Mouse (Mus musculus) heart, adult 2 months (tissue): ENCODE data around the gene Nr3c2. TPM values are rescaled to one million over a fixed set of nuclear protein-coding genes. Genes with fewer than 3 reads are reported as not detected.

Experiments
- DNase-seq, 2 experiments: peaks; one replicate each; pipeline ENCODE4 v3.0.0; 2021
- H3K27ac ChIP-seq: fragments of 200-600 bp; 2 replicates; pipeline ENCODE4 v1.8.1; 2022
- H3K27me3 ChIP-seq: fragments of 200-500 bp; 2 replicates; pipeline ENCODE4 v1.6.1; 2012; ENCODE audit warnings: mild to moderate bottlenecking, low read length, inconsistent platforms, mixed read lengths; ENCODE audit not compliant: control insufficient read depth, insufficient read depth
- H3K36me3 ChIP-seq: fragments of 200-500 bp; 2 replicates; pipeline ENCODE4 v1.6.1; 2012; ENCODE audit warnings: low read length, inconsistent platforms; ENCODE audit not compliant: control insufficient read depth, insufficient read depth
- H3K4me1 ChIP-seq: fragments of 200-500 bp; 2 replicates; pipeline ENCODE4 v1.6.1; 2011; ENCODE audit warnings: low read length; ENCODE audit not compliant: control insufficient read depth, insufficient read depth
- H3K4me3 ChIP-seq: fragments of 200-600 bp; 2 replicates; pipeline ENCODE4 v1.8.1; 2022
- H3K79me2 ChIP-seq: fragments of 200-500 bp; replicated peaks from 2 replicates; pipeline ENCODE4 v1.6.1; 2012; ENCODE audit warnings: mild to moderate bottlenecking, inconsistent platforms, low read length, moderate library complexity, mixed read lengths; ENCODE audit not compliant: control insufficient read depth, insufficient read depth
- H3K9ac ChIP-seq: fragments of 200-500 bp; 2 replicates; pipeline ENCODE4 v1.6.1; 2012; ENCODE audit warnings: low read depth, mild to moderate bottlenecking, control low read depth, inconsistent platforms, low read length, mixed read lengths
- CTCF ChIP-seq: fragments of 200-600 bp; IDR thresholded peaks from 2 replicates; pipeline ENCODE4 v1.8.1; 2022; ENCODE audit warnings: antibody characterized with exemption, mild to moderate bottlenecking, moderate library complexity
- EP300 ChIP-seq: fragments of 200-500 bp; IDR thresholded peaks from 2 replicates; pipeline ENCODE4 v1.6.1; 2011; ENCODE audit warnings: low read depth, low read length, control low read depth; ENCODE audit not compliant: insufficient read depth
- POLR2A ChIP-seq: fragments of 200-500 bp; IDR thresholded peaks from 2 replicates; pipeline ENCODE4 v1.6.1; 2011; ENCODE audit warnings: mild to moderate bottlenecking, low read depth, low read length, control low read depth; ENCODE audit not compliant: insufficient read depth
- WGBS: fragments of 180-500 bp; shearing (Covaris S2); methylation state at CpG from one replicate; pipeline ENCODE4 v1.1.7; 2018; 5-methylcytosine and 5-hydroxymethylcytosine counted together
- intact Hi-C: fragments of 180-260 bp; cut with DNase I; formaldehyde crosslinking; loops from one replicate; pipeline ENCODE4 v1.15.1; 2025
- polyA plus RNA-seq: library from polyadenylated mRNA; depleted of rRNA; stranded (reverse); fragments of >200 nt; gene quantifications from 2 replicates; pipeline ENCODE4 v1.2.3, GENCODE M21; 2012
- total RNA-seq, 2 experiments: library from RNA; stranded (reverse); gene quantifications; 2 replicates each; pipeline ENCODE4 v1.2.3; 2021

Gene Nr3c2
- total and polyA plus RNA-seq, 3 experiments = 7.0 to 27.8 (median 21.1) TPM

GRCm38 (mm10) chr8:77051399-77052275, 152.4 kb downstream of the Nr3c2 start:
- peak in 1 of 2 experiments; percentile 8 for DNase-seq
- WGBS = 67% methylated on average over 10 of the region's 10 CpGs

DNA sequence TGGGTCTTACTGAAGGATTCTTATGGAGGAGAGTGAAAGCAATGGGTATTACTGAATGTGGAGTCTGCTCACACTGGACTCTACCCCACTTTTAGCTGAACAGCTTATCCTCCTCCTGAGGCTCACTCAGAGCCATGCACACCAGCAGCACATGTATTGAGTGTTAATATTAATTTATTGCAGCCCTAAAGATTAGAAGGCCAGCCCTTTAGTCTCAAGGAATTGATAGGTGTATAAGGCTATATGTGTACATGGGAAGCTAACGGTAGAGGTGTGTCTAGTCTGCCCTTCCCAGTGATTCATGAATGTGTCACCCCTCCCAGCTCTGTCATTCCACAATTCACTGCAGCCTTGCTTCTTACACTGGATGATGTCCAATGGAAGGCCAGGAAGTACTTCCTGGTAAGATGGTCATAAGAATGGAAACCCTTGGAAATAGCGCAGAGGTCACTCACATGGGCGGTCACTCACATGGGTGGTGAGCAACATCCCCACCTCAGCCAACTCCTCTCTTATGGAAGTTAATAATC, 156.3 kb downstream of the Nr3c2 start:
- H3K27me3 ChIP-seq = no peaks in the 10 kb centered on the region
- no peaks in the 10 kb centered on the region; the same call in 1 of the 2 replicates for H3K36me3 ChIP-seq
- H3K4me1 ChIP-seq = peaks cover 3% of the 10 kb centered on the region
- 70% methylated on average over 3 of the region's 3 CpGs for WGBS
- H3K4me3 ChIP-seq = no peak overlapping the region
- no peak for DNase-seq
- intact Hi-C loops = no loop called here
- no peaks in the 10 kb centered on the region for H3K79me2 ChIP-seq
- H3K9ac ChIP-seq = no peak overlapping the region
- TF ChIP-seq POLR2A (no peak), CTCF (no peak), EP300 (no peak)
- no peak overlapping the region for H3K27ac ChIP-seq

More at GRCm38 (mm10) chr8:77051399-77052275, 152.4 kb downstream of the Nr3c2 start:
- Histone ChIP-seq H3K9ac (peak overlapping the region; percentile 36; the same call in 1 of the 2 replicates), H3K79me2 (no peaks in the 10 kb centered on the region), H3K4me1 (peaks cover 1% of the 10 kb centered on the region; the same call in 1 of the 2 replicates), H3K36me3 (no peaks in the 10 kb centered on the region; the same call in 1 of the 2 replicates), H3K27ac (peak overlapping the region; percentile 58), H3K27me3 (no peaks in the 10 kb centered on the region), H3K4me3 (0 out of 2 replicates have a peak overlapping the region, but pooled peaks have one; percentile 11)
- TF ChIP-seq CTCF (no peak), EP300 (no peak)
- intact Hi-C loops = no loop called here

DNA sequence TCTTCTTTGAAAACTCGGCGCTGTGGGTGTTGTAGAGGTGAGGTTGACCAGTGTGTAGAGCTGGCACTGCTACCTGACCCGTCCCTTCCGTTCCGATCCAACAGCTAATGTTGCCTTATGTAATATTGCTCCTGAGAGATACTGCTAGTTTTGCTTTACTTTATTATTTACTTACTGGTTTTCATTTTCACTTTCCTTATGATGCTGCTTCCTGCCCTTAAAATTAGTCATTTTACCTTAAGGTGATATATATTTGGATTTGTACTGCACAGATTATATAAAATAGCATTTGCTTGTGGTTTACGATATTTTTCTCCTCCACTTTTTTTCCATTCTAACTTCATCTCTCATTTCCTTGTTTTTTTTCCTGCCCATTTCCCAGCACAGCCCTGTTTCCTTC, 157.6 kb downstream of the Nr3c2 start:
- WGBS = 87% methylated on average over 6 of the region's 6 CpGs
- Histone ChIP-seq H3K27me3 (no peaks in the 10 kb centered on the region), H3K27ac (no peak overlapping the region), H3K79me2 (no peaks in the 10 kb centered on the region), H3K9ac (no peak overlapping the region), H3K36me3 (no peaks in the 10 kb centered on the region; the same call in 1 of the 2 replicates), H3K4me3 (no peak overlapping the region), H3K4me1 (peaks cover 1% of the 10 kb centered on the region)
- no peak for TF ChIP-seq EP300
- TF ChIP-seq CTCF = no peak
- TF ChIP-seq POLR2A = no peak
- intact Hi-C loops = no loop called here
- DNase-seq = no peak

DNA sequence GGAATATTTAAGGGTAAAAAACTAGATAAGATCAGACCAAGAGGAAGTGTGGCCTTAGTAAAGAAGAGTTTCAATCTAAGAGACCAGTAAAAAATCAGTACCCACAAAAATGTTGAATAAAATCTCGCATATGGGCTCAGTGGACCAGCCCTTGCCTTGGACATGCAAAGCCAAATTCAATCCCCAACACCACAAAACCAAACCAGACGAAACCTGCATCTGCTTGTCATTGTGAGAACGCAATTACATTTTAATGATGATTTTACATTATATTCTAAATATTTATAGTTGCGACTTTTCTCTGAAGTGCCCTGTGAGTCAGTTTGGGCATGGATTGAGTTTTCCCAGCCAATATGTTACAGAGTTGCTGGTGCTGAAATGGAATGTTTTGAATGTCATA, 183.4 kb downstream of the Nr3c2 start:
- DNase-seq = no peak
- H3K27me3 ChIP-seq = no peaks in the 10 kb centered on the region
- H3K9ac ChIP-seq = no peak overlapping the region
- 94% methylated on average over 4 of the region's 4 CpGs for WGBS
- no peaks in the 10 kb centered on the region for H3K4me1 ChIP-seq
- no peaks in the 10 kb centered on the region; the same call in 1 of the 2 replicates for H3K79me2 ChIP-seq
- H3K36me3 ChIP-seq = no peaks in the 10 kb centered on the region
- no peak for TF ChIP-seq POLR2A
- TF ChIP-seq EP300 = no peak
- TF ChIP-seq CTCF = no peak
- H3K4me3 ChIP-seq = no peak overlapping the region
- no peak overlapping the region for H3K27ac ChIP-seq
- intact Hi-C loops = no loop called here

DNA sequence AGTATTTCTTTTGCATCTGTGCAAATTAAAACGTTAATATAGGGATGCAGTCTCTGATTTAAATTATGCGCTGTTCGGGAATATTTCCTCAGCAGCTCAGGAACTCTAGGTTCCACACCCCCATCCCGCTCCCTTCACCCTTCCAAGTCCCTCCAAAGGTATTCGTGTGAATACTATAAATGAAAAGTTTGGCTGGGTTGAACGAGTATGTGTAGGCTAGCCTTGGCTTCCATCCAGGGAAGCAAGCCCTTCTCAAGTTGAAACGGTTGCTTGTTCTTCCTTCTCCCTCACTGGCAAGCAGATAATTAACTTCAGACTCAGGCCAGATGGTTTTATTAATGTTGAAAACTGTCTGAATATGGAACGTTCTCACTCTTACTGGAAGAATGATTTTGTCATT, 186.8 kb downstream of the Nr3c2 start:
- no peak overlapping the region for H3K4me3 ChIP-seq
- no peak for DNase-seq
- no peaks in the 10 kb centered on the region for H3K27me3 ChIP-seq
- H3K9ac ChIP-seq = no peak overlapping the region
- H3K27ac ChIP-seq = no peak overlapping the region
- intact Hi-C loops = no loop called here
- no peaks in the 10 kb centered on the region for H3K36me3 ChIP-seq
- no peak for TF ChIP-seq CTCF
- no peak for TF ChIP-seq POLR2A
- H3K79me2 ChIP-seq = no peaks in the 10 kb centered on the region
- H3K4me1 ChIP-seq = no peaks in the 10 kb centered on the region
- 60% methylated on average over 8 of the region's 8 CpGs for WGBS

DNA sequence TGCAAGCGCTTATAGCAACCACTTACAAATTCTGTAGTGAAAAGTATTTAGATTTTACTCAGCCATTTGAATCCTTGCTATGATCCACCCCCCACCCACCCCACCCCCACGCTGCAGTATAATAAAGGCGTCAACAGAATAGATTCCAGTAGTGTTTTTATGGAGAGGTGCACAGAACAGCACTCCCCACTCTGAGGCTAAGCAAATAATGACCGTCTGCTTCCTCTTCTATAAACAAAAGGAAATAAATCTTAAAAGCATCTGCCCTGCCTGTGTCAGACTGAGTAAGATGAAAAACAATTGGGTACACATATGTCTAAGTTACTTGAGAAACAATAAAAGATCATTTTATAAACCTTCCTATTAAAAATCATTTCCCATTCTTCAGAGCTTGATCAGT, 197.5 kb downstream of the Nr3c2 start:
- Histone ChIP-seq H3K4me1 (no peaks in the 10 kb centered on the region; the same call in 1 of the 2 replicates), H3K36me3 (no peaks in the 10 kb centered on the region), H3K79me2 (no peaks in the 10 kb centered on the region), H3K4me3 (no peak overlapping the region), H3K27ac (no peak overlapping the region; the same call in 1 of the 2 replicates), H3K27me3 (no peaks in the 10 kb centered on the region), H3K9ac (no peak overlapping the region)
- no peak for DNase-seq
- 41% methylated on average over 4 of the region's 4 CpGs for WGBS
- intact Hi-C loops = no loop called here
- TF ChIP-seq POLR2A (no peak), EP300 (no peak), CTCF (no peak)
